Mouse (Mus musculus): ENCODE data around the gene Nwd2. TPM values are rescaled to one million over a fixed set of nuclear protein-coding genes. Genes with fewer than 3 reads are reported as not detected.

Nwd2 gene
- polyA plus RNA-seq, 1 experiment from 2014 or later, result 26.3 TPM

DNA sequence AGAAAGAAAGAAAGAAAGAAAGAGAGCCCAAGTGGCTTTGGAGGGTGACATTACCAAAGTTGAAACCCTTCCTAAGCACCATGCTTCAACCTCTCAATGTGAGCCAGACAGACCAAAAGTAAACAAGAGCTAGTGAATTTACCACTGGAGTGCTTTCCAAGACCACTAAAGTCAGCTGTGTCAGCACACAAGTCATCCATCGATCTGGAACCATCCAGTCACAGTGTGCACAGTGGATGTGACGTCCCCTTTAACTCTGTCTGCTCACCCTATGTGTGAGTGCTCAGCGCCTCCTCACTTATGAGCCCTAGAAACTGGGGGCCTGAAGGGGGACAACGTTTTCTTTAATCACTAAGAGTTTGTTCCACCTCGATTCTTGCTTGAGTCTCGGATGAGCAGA lies 170.6 kb downstream of the Nwd2 start:
- Histone ChIP-seq H3K36me3 (ENCODE audit: control insufficient read depth, insufficient read depth, low read length) (no peaks in the 10 kb centered on the region), H3K4me3 (ENCODE audit: low read depth, low read length) (no peak overlapping the region), H3K9me3 (ENCODE audit: control insufficient read depth, low read length) (no peaks in the 10 kb centered on the region), H3K27ac (ENCODE audit: low read depth, low read length) (no peak overlapping the region), H3K9ac (replicated peaks; ENCODE audit: low read depth, low read length) (no peak overlapping the region), H3K27me3 (ENCODE audit: control insufficient read depth, insufficient read depth, low read length) (no peaks in the 10 kb centered on the region), H3K4me1 (ENCODE audit: control insufficient read depth, insufficient read depth, low read length) (no peaks in the 10 kb centered on the region), H3K4me2 (ENCODE audit: low read depth, low read length) (no peak overlapping the region)
- ATAC-seq (ENCODE audit: low read depth), result no peak
- WGBS, result 82% methylated on average over 6 of the region's 6 CpGs

DNA sequence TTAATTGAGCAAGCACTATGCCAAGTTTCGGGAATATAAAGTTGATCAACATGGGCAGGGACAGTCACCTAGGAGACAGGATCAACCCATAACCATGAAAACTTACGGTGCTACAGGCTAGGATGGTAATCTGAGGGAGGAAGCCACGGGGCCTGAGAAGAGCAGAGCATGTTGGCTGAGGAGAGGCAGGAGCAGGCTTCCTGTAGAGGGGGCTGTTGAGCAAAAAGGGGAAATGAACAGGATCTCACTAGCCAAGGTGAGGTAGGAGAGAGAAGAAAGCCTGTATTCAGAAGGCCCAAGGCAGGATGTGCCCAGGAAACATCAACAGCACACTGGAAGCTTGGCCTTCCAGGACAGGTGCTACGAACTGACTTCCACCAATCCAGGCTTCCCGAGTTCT lies 172.3 kb downstream of the Nwd2 start:
- no peak for ATAC-seq (ENCODE audit: low read depth)
- WGBS, result 93% methylated on average over 5 of the region's 5 CpGs

DNA sequence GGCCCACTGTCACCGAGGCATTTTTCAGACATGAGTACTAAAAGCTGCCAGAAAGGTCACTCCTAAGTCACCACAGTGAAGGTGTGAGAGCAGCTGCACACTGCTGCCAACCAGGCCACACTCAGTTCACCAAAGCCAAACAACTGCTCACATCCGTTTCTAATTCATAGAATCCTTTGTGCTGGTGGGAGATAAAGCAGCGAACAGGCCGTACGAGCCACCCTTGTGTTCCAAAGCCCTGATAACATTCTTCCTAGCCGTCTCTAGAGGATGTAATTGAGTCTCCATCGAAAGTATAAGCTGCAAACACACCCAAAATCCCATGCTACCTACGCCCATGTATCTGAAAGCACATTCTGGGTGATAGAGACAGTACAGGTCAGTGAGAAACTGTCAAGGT lies 173.0 kb downstream of the Nwd2 start:
- Histone ChIP-seq H3K4me2 (ENCODE audit: low read depth, low read length) (no peak overlapping the region), H3K27me3 (ENCODE audit: control insufficient read depth, insufficient read depth, low read length) (no peaks in the 10 kb centered on the region), H3K4me3 (ENCODE audit: low read depth, low read length) (no peak overlapping the region), H3K9me3 (ENCODE audit: control insufficient read depth, low read length) (no peaks in the 10 kb centered on the region), H3K27ac (ENCODE audit: low read depth, low read length) (no peak overlapping the region), H3K4me1 (ENCODE audit: control insufficient read depth, insufficient read depth, low read length) (no peaks in the 10 kb centered on the region), H3K36me3 (ENCODE audit: control insufficient read depth, insufficient read depth, low read length) (no peaks in the 10 kb centered on the region), H3K9ac (replicated peaks; ENCODE audit: low read depth, low read length) (no peak overlapping the region)
- ATAC-seq (ENCODE audit: low read depth), result no peak
- WGBS, result 80% methylated on average over 8 of the region's 8 CpGs

More for the DNA sequence above, 172.3 kb downstream of the Nwd2 start:
- H3K27me3 ChIP-seq (ENCODE audit: control insufficient read depth, insufficient read depth, low read length), result no peaks in the 10 kb centered on the region
- H3K27ac ChIP-seq (ENCODE audit: low read depth, low read length), result no peak overlapping the region
- no peaks in the 10 kb centered on the region for H3K4me1 ChIP-seq (ENCODE audit: control insufficient read depth, insufficient read depth, low read length)
- no peaks in the 10 kb centered on the region for H3K36me3 ChIP-seq (ENCODE audit: control insufficient read depth, insufficient read depth, low read length)
- H3K4me2 ChIP-seq (ENCODE audit: low read depth, low read length), result no peak overlapping the region
- H3K9ac ChIP-seq (replicated peaks; ENCODE audit: low read depth, low read length), result no peak overlapping the region
- H3K9me3 ChIP-seq (ENCODE audit: control insufficient read depth, low read length), result no peaks in the 10 kb centered on the region
- H3K4me3 ChIP-seq (ENCODE audit: low read depth, low read length), result no peak overlapping the region

DNA sequence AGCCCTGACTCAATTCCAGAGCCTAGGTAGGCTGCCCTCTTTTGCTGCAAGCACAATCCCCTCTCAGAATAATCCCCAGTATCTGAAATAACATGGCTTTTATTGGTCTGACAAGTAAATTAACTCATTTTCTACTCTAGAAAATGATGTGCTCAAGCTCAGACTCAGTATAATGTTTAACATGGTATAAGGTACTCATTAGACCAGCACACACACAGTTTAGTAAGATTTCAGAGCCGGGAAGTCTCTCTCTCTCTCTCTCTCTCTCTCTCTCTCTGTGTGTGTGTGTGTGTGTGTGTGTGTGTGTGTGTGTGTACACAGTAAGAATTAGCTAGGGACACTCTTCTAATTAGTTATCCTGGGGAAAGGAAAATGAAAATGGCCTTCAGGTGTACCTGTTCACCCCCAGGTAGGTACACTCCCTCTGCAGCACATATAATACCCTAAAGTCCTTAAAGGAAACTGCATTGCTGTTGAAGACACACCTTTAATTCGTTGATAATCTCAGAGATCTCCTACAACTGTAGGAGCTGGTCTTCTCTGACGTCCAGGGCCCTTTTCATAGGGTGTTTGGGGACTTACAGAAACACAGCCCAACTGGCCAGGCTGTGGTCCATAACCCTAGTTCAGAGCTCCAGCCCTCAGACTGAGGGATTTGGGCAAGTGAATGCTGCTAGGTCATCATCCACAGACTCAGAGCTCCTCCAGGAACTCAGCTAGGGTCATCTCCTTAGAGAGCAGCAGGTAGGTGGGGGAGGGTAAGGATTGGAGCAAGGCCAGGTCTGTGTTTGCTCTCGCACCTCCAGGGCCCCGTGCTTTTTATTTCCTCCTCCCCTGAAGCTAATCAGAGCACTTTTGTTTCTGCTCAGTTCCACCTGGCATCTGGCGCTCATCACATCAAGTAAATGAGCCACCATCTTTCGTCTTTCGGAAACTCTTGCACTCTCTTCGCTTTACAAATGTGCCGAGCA lies 174.7 kb downstream of the Nwd2 start:
- H3K27me3 ChIP-seq (ENCODE audit: control insufficient read depth, insufficient read depth, low read length), result no peaks in the 10 kb centered on the region
- ATAC-seq (ENCODE audit: low read depth), result no peak
- no peak overlapping the region for H3K4me2 ChIP-seq (ENCODE audit: low read depth, low read length)
- WGBS, result 74% methylated on average over 10 of the region's 10 CpGs
- no peak overlapping the region for H3K27ac ChIP-seq (ENCODE audit: low read depth, low read length)
- H3K9ac ChIP-seq (replicated peaks; ENCODE audit: low read depth, low read length), result no peak overlapping the region
- H3K36me3 ChIP-seq (ENCODE audit: control insufficient read depth, insufficient read depth, low read length), result no peaks in the 10 kb centered on the region
- H3K4me1 ChIP-seq (ENCODE audit: control insufficient read depth, insufficient read depth, low read length), result no peaks in the 10 kb centered on the region
- no peak overlapping the region for H3K4me3 ChIP-seq (ENCODE audit: low read depth, low read length)
- H3K9me3 ChIP-seq (ENCODE audit: control insufficient read depth, low read length), result no peaks in the 10 kb centered on the region

DNA sequence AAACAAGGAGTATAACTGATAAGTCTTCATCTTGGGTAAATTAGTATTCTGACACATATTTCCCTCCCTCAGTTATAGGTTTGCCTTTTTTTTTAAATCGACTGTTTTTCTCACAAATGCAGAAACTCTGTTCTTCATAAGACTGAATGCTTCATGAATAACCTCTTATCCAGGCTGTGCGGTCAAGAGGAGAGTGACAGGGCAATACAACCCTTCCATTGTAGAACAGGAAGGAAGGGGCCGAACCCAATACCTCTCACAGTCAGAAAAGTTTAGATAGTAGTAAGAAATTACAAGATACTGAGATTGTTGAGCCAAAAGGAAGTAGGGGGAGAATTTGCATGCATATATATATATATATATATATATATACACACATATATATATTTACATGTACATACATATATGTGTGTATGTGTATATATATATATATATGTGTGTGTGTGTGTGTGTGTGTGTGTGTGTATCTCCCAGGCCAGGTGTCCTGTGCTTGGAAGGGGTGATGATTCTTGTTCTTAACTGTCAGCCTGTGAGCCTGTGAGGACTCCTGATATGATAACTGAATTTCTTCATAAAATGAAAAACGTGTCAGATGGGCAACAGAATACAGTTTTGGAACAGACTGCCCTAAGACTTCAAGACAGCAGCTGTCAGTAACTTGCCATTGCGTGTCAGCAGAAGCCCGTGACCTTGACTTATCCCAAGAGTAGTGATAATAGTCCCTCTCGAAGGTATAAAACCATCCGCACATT lies 175.9 kb downstream of the Nwd2 start:
- Histone ChIP-seq H3K27ac (ENCODE audit: low read depth, low read length) (no peak overlapping the region), H3K4me3 (ENCODE audit: low read depth, low read length) (no peak overlapping the region), H3K4me2 (ENCODE audit: low read depth, low read length) (no peak overlapping the region), H3K27me3 (ENCODE audit: control insufficient read depth, insufficient read depth, low read length) (no peaks in the 10 kb centered on the region), H3K9ac (replicated peaks; ENCODE audit: low read depth, low read length) (no peak overlapping the region), H3K4me1 (ENCODE audit: control insufficient read depth, insufficient read depth, low read length) (no peaks in the 10 kb centered on the region), H3K36me3 (ENCODE audit: control insufficient read depth, insufficient read depth, low read length) (no peaks in the 10 kb centered on the region), H3K9me3 (ENCODE audit: control insufficient read depth, low read length) (no peaks in the 10 kb centered on the region)
- 86% methylated on average over 8 of the region's 8 CpGs for WGBS
- ATAC-seq (ENCODE audit: low read depth), result no peak

DNA sequence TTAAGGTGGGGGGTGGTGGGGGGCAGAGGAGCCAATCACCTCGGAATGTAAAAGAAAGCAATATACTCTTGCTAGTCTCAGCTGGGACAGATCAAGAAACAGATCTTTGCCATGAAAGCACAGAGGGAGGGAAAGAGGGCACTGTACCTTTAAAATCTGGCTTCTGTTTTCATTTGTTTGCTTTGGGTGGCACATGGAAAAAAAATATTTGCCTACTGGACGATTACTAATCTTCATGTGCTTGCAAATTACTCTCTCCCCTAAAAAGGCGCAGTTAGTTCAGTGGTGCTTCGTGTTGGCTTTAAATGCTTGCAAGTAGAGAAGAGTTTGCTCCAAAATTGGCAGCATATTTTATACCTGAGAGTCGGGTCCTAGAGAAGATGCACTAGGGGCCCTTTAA lies 177.0 kb downstream of the Nwd2 start:
- no peak for ATAC-seq (ENCODE audit: low read depth)
- WGBS, result 82% methylated on average over 5 of the region's 5 CpGs

DNA sequence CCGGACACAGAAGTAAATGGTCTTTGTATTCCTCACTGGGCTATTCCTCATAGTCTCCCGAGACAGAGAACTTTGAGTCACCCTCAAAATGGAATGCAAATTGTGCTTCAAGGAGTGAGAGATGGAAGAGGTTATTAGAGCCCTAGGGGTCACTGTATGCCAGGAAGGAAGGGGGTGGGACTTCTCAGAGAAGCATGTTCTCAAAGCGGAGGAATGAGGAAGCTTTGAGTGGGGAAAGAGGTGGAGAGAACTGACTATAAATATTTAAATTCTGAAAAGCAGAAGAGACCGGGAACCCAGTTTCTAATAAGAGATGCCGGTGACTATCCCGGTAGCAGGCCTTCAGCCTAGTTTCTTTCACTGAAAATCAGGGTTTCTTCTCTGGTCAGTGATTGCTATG lies 178.1 kb downstream of the Nwd2 start:
- H3K4me1 ChIP-seq (ENCODE audit: control insufficient read depth, insufficient read depth, low read length), result no peaks in the 10 kb centered on the region
- no peaks in the 10 kb centered on the region for H3K36me3 ChIP-seq (ENCODE audit: control insufficient read depth, insufficient read depth, low read length)
- 76% methylated on average over 6 of the region's 6 CpGs for WGBS
- no peak overlapping the region for H3K9ac ChIP-seq (replicated peaks; ENCODE audit: low read depth, low read length)
- no peak for ATAC-seq (ENCODE audit: low read depth)
- H3K27ac ChIP-seq (ENCODE audit: low read depth, low read length), result no peak overlapping the region
- H3K9me3 ChIP-seq (ENCODE audit: control insufficient read depth, low read length), result no peaks in the 10 kb centered on the region
- no peaks in the 10 kb centered on the region for H3K27me3 ChIP-seq (ENCODE audit: control insufficient read depth, insufficient read depth, low read length)
- H3K4me2 ChIP-seq (ENCODE audit: low read depth, low read length), result no peak overlapping the region
- no peak overlapping the region for H3K4me3 ChIP-seq (ENCODE audit: low read depth, low read length)

More for the DNA sequence above, 177.0 kb downstream of the Nwd2 start:
- Histone ChIP-seq H3K36me3 (ENCODE audit: control insufficient read depth, insufficient read depth, low read length) (no peaks in the 10 kb centered on the region), H3K4me1 (ENCODE audit: control insufficient read depth, insufficient read depth, low read length) (no peaks in the 10 kb centered on the region), H3K27ac (ENCODE audit: low read depth, low read length) (no peak overlapping the region), H3K27me3 (ENCODE audit: control insufficient read depth, insufficient read depth, low read length) (no peaks in the 10 kb centered on the region), H3K9me3 (ENCODE audit: control insufficient read depth, low read length) (no peaks in the 10 kb centered on the region), H3K4me3 (ENCODE audit: low read depth, low read length) (no peak overlapping the region), H3K4me2 (ENCODE audit: low read depth, low read length) (no peak overlapping the region), H3K9ac (replicated peaks; ENCODE audit: low read depth, low read length) (no peak overlapping the region)

DNA sequence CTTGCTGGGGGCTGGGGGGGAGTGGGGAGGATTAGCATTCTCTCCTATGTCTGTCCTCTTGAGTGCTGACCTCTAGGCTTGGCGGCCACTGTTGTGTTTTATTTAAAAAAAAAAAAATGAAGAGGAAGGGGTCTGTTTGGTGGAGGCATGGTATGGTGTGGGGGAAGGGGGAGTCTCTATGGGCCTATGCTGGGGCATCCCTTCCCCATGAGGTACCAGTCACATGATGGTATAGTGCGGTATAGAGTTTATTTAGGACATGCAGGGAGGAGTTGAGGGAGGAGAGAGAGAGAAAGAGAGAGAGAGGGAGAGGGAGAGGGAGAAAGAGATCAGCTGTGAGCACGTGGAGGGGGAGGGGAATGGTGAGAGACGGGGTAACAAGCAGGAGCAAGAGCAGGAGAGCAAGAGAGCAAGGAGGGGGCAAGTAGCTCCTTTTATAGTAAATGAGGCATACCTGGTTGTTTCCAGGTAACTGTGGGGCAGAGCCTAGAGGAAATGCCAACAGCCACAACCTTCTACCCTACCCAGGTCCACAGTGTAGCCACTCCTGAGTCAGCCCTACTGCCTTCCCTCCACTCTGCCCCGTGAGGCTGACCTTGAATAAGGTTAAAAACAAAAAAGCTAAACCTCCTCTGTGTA lies 178.6 kb downstream of the Nwd2 start:
- no peaks in the 10 kb centered on the region for H3K4me1 ChIP-seq (ENCODE audit: control insufficient read depth, insufficient read depth, low read length)
- no peak overlapping the region for H3K9ac ChIP-seq (replicated peaks; ENCODE audit: low read depth, low read length)
- no peaks in the 10 kb centered on the region for H3K27me3 ChIP-seq (ENCODE audit: control insufficient read depth, insufficient read depth, low read length)
- no peak overlapping the region for H3K4me3 ChIP-seq (ENCODE audit: low read depth, low read length)
- H3K27ac ChIP-seq (ENCODE audit: low read depth, low read length), result no peak overlapping the region
- WGBS, result 65% methylated on average over 5 of the region's 5 CpGs
- ATAC-seq (ENCODE audit: low read depth), result no peak
- H3K9me3 ChIP-seq (ENCODE audit: control insufficient read depth, low read length), result no peaks in the 10 kb centered on the region
- no peak overlapping the region for H3K4me2 ChIP-seq (ENCODE audit: low read depth, low read length)
- H3K36me3 ChIP-seq (ENCODE audit: control insufficient read depth, insufficient read depth, low read length), result no peaks in the 10 kb centered on the region
